Mouse (Mus musculus) cerebellum, postnatal 4 days (tissue): ENCODE data around the gene Sp140.
A peak's percentile ranks its signal among the peaks of the same experiment; 100 is the strongest.
"Not testable (repeated sequence)": the region's sequence is repeated elsewhere in the genome, so short reads cannot be mapped to it uniquely, and the experiment has no call there.

Experiments
- DNase-seq, 2 experiments: peaks; one replicate each; pipeline ENCODE4 v3.0.0; 2022; ENCODE audit warnings: low spot score in 2 of 2, mixed read lengths in 1 of 2

The Sp140 gene

GRCm38 (mm10) chr1:85638144-85638543, 38.0 kb downstream of the Sp140 start:
- peak in 1 of 2 experiments; percentile 16 for DNase-seq

- DNase-seq: not testable (repeated sequence)
Measured at GRCm38 (mm10) chr1:85649881-85650280, 49.7 kb downstream of the Sp140 start, which contains the start of gene Sp100. Gene Sp100 (plus strand): TSS chr1:85649988.

- DNase-seq: not testable (repeated sequence)
Measured at GRCm38 (mm10) chr1:85650524-85650923, 50.3 kb downstream of the Sp140 start.

- DNase-seq: peak; percentile 46 to 78
Measured at GRCm38 (mm10) chr1:85651770-85652275, 51.6 kb downstream of the Sp140 start.

- DNase-seq: not testable (repeated sequence)
Measured at GRCm38 (mm10) chr1:85657211-85657610, 57.0 kb downstream of the Sp140 start.

- no peak for DNase-seq
Measured at GRCm38 (mm10) chr1:85664266-85664665, 64.1 kb downstream of the Sp140 start.

- DNase-seq: no peak
Measured at GRCm38 (mm10) chr1:85680226-85680625, 80.0 kb downstream of the Sp140 start.

- no peak for DNase-seq
Measured at GRCm38 (mm10) chr1:85686666-85687065, 86.5 kb downstream of the Sp140 start.

GRCm38 (mm10) chr1:85687346-85687745, 87.2 kb downstream of the Sp140 start:
- no peak for DNase-seq

- no peak for DNase-seq
Measured at GRCm38 (mm10) chr1:85690544-85690943, 90.4 kb downstream of the Sp140 start.

GRCm38 (mm10) chr1:85692281-85692680, 92.1 kb downstream of the Sp140 start:
- no peak for DNase-seq

- no peak for DNase-seq
Measured at GRCm38 (mm10) chr1:85693280-85693679, 93.1 kb downstream of the Sp140 start.
